Mouse (Mus musculus): Measurements from ENCODE around the gene Olfr787. TPM values are rescaled to one million over a fixed set of nuclear protein-coding genes. Genes with fewer than 3 reads are reported as not detected.

The Olfr787 gene
- total and polyA plus RNA-seq, 2 experiments from 2014 or later: not detected

DNA sequence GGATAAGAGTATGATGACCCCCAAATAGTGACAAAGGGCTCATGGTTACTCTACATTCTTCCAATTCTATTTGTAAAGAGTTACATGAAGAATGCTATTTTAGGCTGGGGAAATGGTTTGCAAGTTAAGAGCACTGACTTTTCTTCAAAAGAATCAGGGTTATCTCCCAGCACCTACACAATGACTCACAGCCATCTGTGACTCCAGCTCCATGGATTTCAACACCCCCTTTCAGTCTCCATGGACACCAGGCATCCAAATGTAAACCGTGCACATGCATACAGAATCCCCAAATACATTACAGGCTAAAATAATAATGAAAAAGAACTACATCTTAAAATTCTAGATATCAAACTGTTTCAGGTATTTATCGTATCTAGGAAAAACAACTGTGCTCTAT lies 28.4 kb downstream of the Olfr787 start:
- DNase-seq (ENCODE audit: low spot score): no peak
- no peak for ATAC-seq (ENCODE audit: low FRiP score)
- 77% methylated on average over 2 of the region's 2 CpGs for WGBS
- no peaks in the 10 kb centered on the region for H3K36me3 ChIP-seq (ENCODE audit: insufficient read depth, low read length)
- no peaks in the 10 kb centered on the region for H3K4me1 ChIP-seq (ENCODE audit: insufficient read depth, low read length)
- no peak for TF ChIP-seq CTCF (IDR thresholded peaks at IDR 0.05)
- H3K4me3 ChIP-seq (ENCODE audit: low read depth, low read length): no peak overlapping the region
- no peaks in the 10 kb centered on the region for H3K27me3 ChIP-seq (ENCODE audit: insufficient read depth, low read length)
- no peak overlapping the region for H3K4me2 ChIP-seq (ENCODE audit: low read depth, low read length, poor library complexity, severe bottlenecking)
- H3K9me3 ChIP-seq (ENCODE audit: low read length): no peaks in the 10 kb centered on the region
- no peak overlapping the region for H3K9ac ChIP-seq (replicated peaks; ENCODE audit: low read length, poor library complexity, severe bottlenecking)
- H3K27ac ChIP-seq (ENCODE audit: low read depth, low read length): no peak overlapping the region

DNA sequence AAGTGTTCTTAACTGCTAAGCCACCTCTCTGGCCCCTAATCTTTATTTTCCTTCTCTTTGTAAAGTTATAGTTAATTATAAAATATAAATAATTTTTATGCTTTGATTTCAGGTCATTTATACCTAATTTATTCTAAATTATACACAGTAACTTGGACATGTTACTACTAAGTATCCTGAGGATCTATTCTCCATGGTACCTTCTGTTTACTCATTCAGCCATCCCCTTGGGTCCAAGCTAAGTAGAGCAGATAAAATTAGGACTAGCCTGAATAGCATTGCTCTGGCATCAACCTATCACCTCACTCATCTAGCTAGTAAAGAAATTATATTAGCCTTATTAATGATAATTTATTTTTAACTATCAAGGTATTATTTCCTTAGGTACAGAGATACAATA lies 36.5 kb downstream of the Olfr787 start, which contains the start of gene Olfr790:
Gene Olfr790, plus strand, starts transcription at position 301 of the 400 bp plus-strand sequence.
- H3K4me3 ChIP-seq (ENCODE audit: low read depth, low read length): no peak within 1 kb of the TSS
- H3K9ac ChIP-seq (replicated peaks; ENCODE audit: low read length, poor library complexity, severe bottlenecking): no peak within 1 kb of the TSS
- H3K27me3 ChIP-seq (ENCODE audit: insufficient read depth, low read length): no peaks in the 10 kb centered on the region
- no peak within 1 kb of the TSS for H3K27ac ChIP-seq (ENCODE audit: low read depth, low read length)
- TF ChIP-seq CTCF (IDR thresholded peaks at IDR 0.05): no peak
- DNase-seq (ENCODE audit: low spot score) (no peak), ATAC-seq (ENCODE audit: low FRiP score) (no peak)
- H3K4me2 ChIP-seq (ENCODE audit: low read depth, low read length, poor library complexity, severe bottlenecking): no peak within 1 kb of the TSS
- no peaks in the 10 kb centered on the region for H3K36me3 ChIP-seq (ENCODE audit: insufficient read depth, low read length)
- H3K4me1 ChIP-seq (ENCODE audit: insufficient read depth, low read length): no peaks in the 10 kb centered on the region
- no peaks in the 10 kb centered on the region for H3K9me3 ChIP-seq (ENCODE audit: low read length)

Other genes with a start within 250 kb of the Olfr787 start
- not detected in 2 replicates for gene Olfr774, start 225.7 kb upstream of the Olfr787 start, total RNA-seq (2014; rRNA removed)
- not detected in 2 replicates for gene Olfr774, start 225.7 kb upstream of the Olfr787 start, polyA plus RNA-seq (2015; fragmentation: Nextera tagmentation; extraction: Ambion mirVana)
- not detected in 2 replicates for gene Olfr775, start 213.4 kb upstream of the Olfr787 start, total RNA-seq (2014; rRNA removed)
- gene Olfr775, start 213.4 kb upstream of the Olfr787 start, polyA plus RNA-seq (2015; fragmentation: Nextera tagmentation; extraction: Ambion mirVana): not detected in 2 replicates
- gene Olfr776, start 202.7 kb upstream of the Olfr787 start, total RNA-seq (2014; rRNA removed): not detected in 2 replicates
- gene Olfr776, start 202.7 kb upstream of the Olfr787 start, polyA plus RNA-seq (2015; fragmentation: Nextera tagmentation; extraction: Ambion mirVana): not detected in 2 replicates
- gene Olfr777, start 190.4 kb upstream of the Olfr787 start, total RNA-seq (2014; rRNA removed): not detected in 2 replicates
- gene Olfr777, start 190.4 kb upstream of the Olfr787 start, polyA plus RNA-seq (2015; fragmentation: Nextera tagmentation; extraction: Ambion mirVana): not detected in 2 replicates
- not detected in 2 replicates for gene Olfr780, start 143.7 kb upstream of the Olfr787 start, total RNA-seq (2014; rRNA removed)
- gene Olfr780, start 143.7 kb upstream of the Olfr787 start, polyA plus RNA-seq (2015; fragmentation: Nextera tagmentation; extraction: Ambion mirVana): not detected in 2 replicates
- not detected in 2 replicates for gene Olfr781, start 133.0 kb upstream of the Olfr787 start, total RNA-seq (2014; rRNA removed)
- not detected in 2 replicates for gene Olfr781, start 133.0 kb upstream of the Olfr787 start, polyA plus RNA-seq (2015; fragmentation: Nextera tagmentation; extraction: Ambion mirVana)
- not detected in 2 replicates for gene Olfr782, start 113.0 kb upstream of the Olfr787 start, total RNA-seq (2014; rRNA removed)
- not detected in 2 replicates for gene Olfr782, start 113.0 kb upstream of the Olfr787 start, polyA plus RNA-seq (2015; fragmentation: Nextera tagmentation; extraction: Ambion mirVana)
- 0.66 and 0.82 TPM in 2 replicates for gene Olfr784, start 77.8 kb upstream of the Olfr787 start, total RNA-seq (2014; rRNA removed)
- not detected in 2 replicates for gene Olfr784, start 77.8 kb upstream of the Olfr787 start, polyA plus RNA-seq (2015; fragmentation: Nextera tagmentation; extraction: Ambion mirVana)
- gene Olfr785, start 56.4 kb upstream of the Olfr787 start, total RNA-seq (2014; rRNA removed): not detected in 2 replicates
- gene Olfr785, start 56.4 kb upstream of the Olfr787 start, polyA plus RNA-seq (2015; fragmentation: Nextera tagmentation; extraction: Ambion mirVana): not detected in 2 replicates
- not detected in 2 replicates for gene Olfr786, start 34.6 kb upstream of the Olfr787 start, total RNA-seq (2014; rRNA removed)
- not detected in 2 replicates for gene Olfr786, start 34.6 kb upstream of the Olfr787 start, polyA plus RNA-seq (2015; fragmentation: Nextera tagmentation; extraction: Ambion mirVana)
- gene Olfr788, start 9.1 kb downstream of the Olfr787 start, total RNA-seq (2014; rRNA removed): not detected in 2 replicates
- not detected in 2 replicates for gene Olfr788, start 9.1 kb downstream of the Olfr787 start, polyA plus RNA-seq (2015; fragmentation: Nextera tagmentation; extraction: Ambion mirVana)
- not detected in 2 replicates for gene Olfr789, start 22.9 kb downstream of the Olfr787 start, total RNA-seq (2014; rRNA removed)
- not detected in 2 replicates for gene Olfr789, start 22.9 kb downstream of the Olfr787 start, polyA plus RNA-seq (2015; fragmentation: Nextera tagmentation; extraction: Ambion mirVana)
- gene Olfr790, start 36.6 kb downstream of the Olfr787 start, total RNA-seq (2014; rRNA removed): not detected in 2 replicates
- not detected in 2 replicates for gene Olfr790, start 36.6 kb downstream of the Olfr787 start, polyA plus RNA-seq (2015; fragmentation: Nextera tagmentation; extraction: Ambion mirVana)
- gene Olfr791, start 59.9 kb downstream of the Olfr787 start, total RNA-seq (2014; rRNA removed): not detected in 2 replicates
- gene Olfr791, start 59.9 kb downstream of the Olfr787 start, polyA plus RNA-seq (2015; fragmentation: Nextera tagmentation; extraction: Ambion mirVana): not detected in 2 replicates
- not detected in 2 replicates for gene Olfr792, start 77.3 kb downstream of the Olfr787 start, total RNA-seq (2014; rRNA removed)
- gene Olfr792, start 77.3 kb downstream of the Olfr787 start, polyA plus RNA-seq (2015; fragmentation: Nextera tagmentation; extraction: Ambion mirVana): not detected in 2 replicates
- gene Olfr794, start 105.8 kb downstream of the Olfr787 start, total RNA-seq (2014; rRNA removed): not detected in 2 replicates
- not detected in 2 replicates for gene Olfr794, start 105.8 kb downstream of the Olfr787 start, polyA plus RNA-seq (2015; fragmentation: Nextera tagmentation; extraction: Ambion mirVana)
- not detected in 2 replicates for gene Olfr796, start 150.7 kb downstream of the Olfr787 start, total RNA-seq (2014; rRNA removed)
- gene Olfr796, start 150.7 kb downstream of the Olfr787 start, polyA plus RNA-seq (2015; fragmentation: Nextera tagmentation; extraction: Ambion mirVana): not detected in 2 replicates
- gene Olfr798, start 166.1 kb downstream of the Olfr787 start, total RNA-seq (2014; rRNA removed): not detected in 2 replicates
- gene Olfr798, start 166.1 kb downstream of the Olfr787 start, polyA plus RNA-seq (2015; fragmentation: Nextera tagmentation; extraction: Ambion mirVana): not detected in 2 replicates
- gene Olfr799, start 175.6 kb downstream of the Olfr787 start, total RNA-seq (2014; rRNA removed): not detected in 2 replicates
- gene Olfr799, start 175.6 kb downstream of the Olfr787 start, polyA plus RNA-seq (2015; fragmentation: Nextera tagmentation; extraction: Ambion mirVana): not detected in 2 replicates
- not detected in 2 replicates for gene Olfr800, start 195.8 kb downstream of the Olfr787 start, total RNA-seq (2014; rRNA removed)
- not detected in 2 replicates for gene Olfr800, start 195.8 kb downstream of the Olfr787 start, polyA plus RNA-seq (2015; fragmentation: Nextera tagmentation; extraction: Ambion mirVana)
- gene Olfr801, start 212.0 kb downstream of the Olfr787 start, total RNA-seq (2014; rRNA removed): not detected in 2 replicates
- not detected in 2 replicates for gene Olfr801, start 212.0 kb downstream of the Olfr787 start, polyA plus RNA-seq (2015; fragmentation: Nextera tagmentation; extraction: Ambion mirVana)
- gene Olfr802, start 226.3 kb downstream of the Olfr787 start, total RNA-seq (2014; rRNA removed): not detected in 2 replicates
- gene Olfr802, start 226.3 kb downstream of the Olfr787 start, polyA plus RNA-seq (2015; fragmentation: Nextera tagmentation; extraction: Ambion mirVana): 0.04 and 0.11 TPM in 2 replicates
- not detected in 2 replicates for gene Olfr803, start 232.4 kb downstream of the Olfr787 start, total RNA-seq (2014; rRNA removed)
- not detected in 2 replicates for gene Olfr803, start 232.4 kb downstream of the Olfr787 start, polyA plus RNA-seq (2015; fragmentation: Nextera tagmentation; extraction: Ambion mirVana)
- gene Olfr804, start 241.3 kb downstream of the Olfr787 start, total RNA-seq (2014; rRNA removed): not detected in 2 replicates
- not detected in 2 replicates for gene Olfr804, start 241.3 kb downstream of the Olfr787 start, polyA plus RNA-seq (2015; fragmentation: Nextera tagmentation; extraction: Ambion mirVana)

All from midbrain, postnatal 0 days (tissue).